Mouse (Mus musculus) limb, embryonic 11.5 days (tissue): ENCODE measurements around the gene Rragd. TPM values are rescaled to one million over a fixed set of nuclear protein-coding genes. Genes with fewer than 3 reads are reported as not detected.

Source experiments
- ATAC-seq: fragments of 200-750 bp; cut with Nextera tagmentation; 2 replicates; pipeline ENCODE4 v1.8.0; 2017; ENCODE audit warnings: low read depth; ENCODE audit not compliant: insufficient number of reproducible peaks, low FRiP score, low TSS enrichment
- DNase-seq: peaks from one replicate; pipeline ENCODE4 v3.0.0-alpha.2; 2015; ENCODE audit warnings: low spot score
- H3K27ac ChIP-seq: fragments of 300-500 bp; sonication (generic); replicated peaks from 2 replicates; pipeline ENCODE4 v1.5.1; 2014; ENCODE audit warnings: low read depth, mild to moderate bottlenecking, low read length
- H3K27me3 ChIP-seq: fragments of 300-500 bp; sonication (generic); 2 replicates; pipeline ENCODE4 v1.6.1; 2014; ENCODE audit warnings: mild to moderate bottlenecking, low read length, mixed read lengths; ENCODE audit not compliant: control insufficient read depth, insufficient read depth
- H3K36me3 ChIP-seq: fragments of 300-500 bp; sonication (generic); 2 replicates; pipeline ENCODE4 v1.6.1; 2014; ENCODE audit warnings: mild to moderate bottlenecking, low read length, moderate library complexity, mixed read lengths; ENCODE audit not compliant: control insufficient read depth, insufficient read depth
- H3K4me1 ChIP-seq: fragments of 300-500 bp; sonication (generic); 2 replicates; pipeline ENCODE4 v1.6.1; 2014; ENCODE audit warnings: low read length, mixed read lengths; ENCODE audit not compliant: control insufficient read depth, insufficient read depth
- H3K4me2 ChIP-seq: fragments of 300-500 bp; sonication (generic); 2 replicates; pipeline ENCODE4 v1.6.1; 2014; ENCODE audit warnings: low read depth, mild to moderate bottlenecking, moderate library complexity; ENCODE audit not compliant: severe bottlenecking
- H3K4me3 ChIP-seq: fragments of 300-500 bp; sonication (generic); 2 replicates; pipeline ENCODE4 v1.5.1; 2014; ENCODE audit warnings: low read depth, low read length
- H3K9ac ChIP-seq: fragments of 300-500 bp; sonication (generic); 2 replicates; pipeline ENCODE4 v1.6.1; 2014; ENCODE audit warnings: mild to moderate bottlenecking, low read length
- H3K9me3 ChIP-seq: fragments of 300-500 bp; sonication (generic); 2 replicates; pipeline ENCODE4 v1.6.1; 2016; ENCODE audit warnings: low read length; ENCODE audit not compliant: control insufficient read depth
- WGBS: fragments of 180-500 bp; shearing (Covaris S2); extraction: QIAGEN DNeasy Blood & Tissue Kit; methylation state at CpG from one replicate; pipeline ENCODE4 v1.1.7; 2014; 5-methylcytosine and 5-hydroxymethylcytosine counted together
- polyA plus RNA-seq: library from polyadenylated mRNA; unstranded; fragments of >200 nt; fragmentation: Nextera tagmentation; extraction: Ambion mirVana; gene quantifications from 2 replicates; pipeline ENCODE4 v1.2.1, GENCODE M21; 2014

Gene Rragd
- polyA plus RNA-seq, 1 experiment from 2014 or later: 25.8 TPM

DNA sequence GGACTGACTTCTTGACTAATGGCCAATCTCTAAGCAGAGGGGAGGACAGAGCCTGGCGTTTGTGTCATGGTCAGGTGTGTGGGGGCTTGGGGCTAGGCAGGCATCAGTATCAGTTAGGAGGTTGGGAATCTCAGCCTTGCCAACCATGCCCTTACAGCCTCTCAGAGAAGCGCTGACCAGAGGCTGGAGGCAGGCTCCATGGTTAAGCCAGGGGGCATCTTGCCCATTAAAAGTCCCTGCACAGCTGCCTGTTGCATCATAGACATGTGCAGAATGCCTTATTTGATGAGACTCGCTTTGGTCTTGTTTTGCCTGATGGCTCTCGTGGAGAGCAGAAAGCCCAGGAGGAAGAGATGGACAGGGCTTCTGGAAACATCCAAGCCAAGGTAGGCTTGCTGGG lies 80.1 kb downstream of the Rragd start, which contains the start of gene Gabrr2:
Gabrr2 (plus strand) TSS at position 19 of the 400 bp plus-strand sequence.
- H3K4me3 ChIP-seq: no peak within 1 kb of the TSS
- no peaks in the 10 kb centered on the region for H3K9me3 ChIP-seq
- H3K27ac ChIP-seq: no peak within 1 kb of the TSS
- ATAC-seq (no peak), DNase-seq (no peak)
- no peaks in the 10 kb centered on the region for H3K4me1 ChIP-seq
- WGBS: 86% methylated on average over 4 of the region's 4 CpGs
- no peaks in the 10 kb centered on the region for H3K36me3 ChIP-seq
- no peaks in the 10 kb centered on the region for H3K27me3 ChIP-seq
- no peak within 1 kb of the TSS for H3K9ac ChIP-seq
- H3K4me2 ChIP-seq: no peak within 1 kb of the TSS

DNA sequence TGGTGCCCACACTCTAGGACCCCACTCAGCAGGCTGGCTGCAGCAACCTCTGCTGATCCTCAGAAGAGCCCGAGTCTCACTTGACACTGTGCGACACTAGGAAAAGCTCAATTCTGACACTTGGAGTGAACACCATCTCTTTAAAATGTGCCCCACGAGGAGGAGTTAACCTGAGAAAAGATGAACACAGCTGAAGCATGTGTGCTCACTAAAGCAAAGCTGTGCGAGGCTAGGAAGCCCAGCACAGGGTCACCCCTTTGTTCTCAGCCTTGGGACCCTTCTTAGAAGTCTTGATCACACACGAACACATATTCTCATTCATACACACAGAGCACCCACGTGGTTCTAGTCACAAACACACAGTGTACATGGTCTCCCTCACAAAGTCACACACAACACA lies 82.1 kb downstream of the Rragd start:
- Histone ChIP-seq H3K4me3 (no peak overlapping the region), H3K9ac (no peak overlapping the region), H3K27ac (no peak overlapping the region), H3K27me3 (no peaks in the 10 kb centered on the region), H3K4me1 (no peaks in the 10 kb centered on the region), H3K4me2 (no peak overlapping the region), H3K9me3 (no peaks in the 10 kb centered on the region), H3K36me3 (no peaks in the 10 kb centered on the region)
- 80% methylated on average over 6 of the region's 6 CpGs for WGBS
- DNase-seq: no peak
- no peak for ATAC-seq

DNA sequence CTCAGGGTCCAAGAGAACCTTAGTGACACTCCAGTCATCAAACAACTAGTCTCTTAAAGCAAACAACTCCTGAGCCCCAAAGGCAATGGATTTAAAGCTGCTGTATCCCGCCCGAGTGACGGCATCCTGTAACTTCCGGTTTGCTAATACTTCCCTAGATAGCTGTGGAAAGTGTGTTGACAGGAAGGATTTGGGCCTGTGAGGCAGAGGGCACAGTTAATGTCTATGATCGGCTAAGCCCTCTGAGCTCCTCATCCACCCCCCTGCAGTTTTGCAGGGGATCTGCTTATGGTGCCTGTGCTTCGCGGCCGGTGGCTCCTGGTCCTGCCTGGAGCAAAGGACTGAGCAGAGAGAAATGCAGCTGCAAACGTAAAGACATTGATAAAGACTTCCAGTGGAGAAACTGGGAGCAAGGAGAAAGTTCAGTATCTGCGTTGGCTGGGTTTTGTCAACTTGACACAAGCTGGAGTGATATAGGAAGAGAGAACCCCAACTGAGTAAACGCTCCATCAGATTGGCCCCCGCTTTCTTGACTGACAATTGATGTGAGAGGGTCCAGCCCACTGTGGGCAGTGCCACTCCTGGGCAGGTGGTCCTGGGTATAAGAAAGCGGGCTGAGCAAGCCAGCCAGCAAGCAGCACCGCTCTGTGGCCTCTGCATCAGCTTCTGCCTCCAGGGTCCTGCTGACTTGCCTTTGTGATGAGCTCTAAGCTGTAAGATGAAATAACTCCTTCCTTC lies 83.6 kb downstream of the Rragd start:
- no peaks in the 10 kb centered on the region for H3K9me3 ChIP-seq
- no peak for DNase-seq
- H3K4me2 ChIP-seq: no peak overlapping the region
- no peaks in the 10 kb centered on the region for H3K36me3 ChIP-seq
- H3K9ac ChIP-seq: no peak overlapping the region
- H3K4me1 ChIP-seq: no peaks in the 10 kb centered on the region
- WGBS: 65% methylated on average over 14 of the region's 14 CpGs
- H3K27ac ChIP-seq: no peak overlapping the region
- H3K4me3 ChIP-seq: no peak overlapping the region
- no peaks in the 10 kb centered on the region for H3K27me3 ChIP-seq
- ATAC-seq: no peak

DNA sequence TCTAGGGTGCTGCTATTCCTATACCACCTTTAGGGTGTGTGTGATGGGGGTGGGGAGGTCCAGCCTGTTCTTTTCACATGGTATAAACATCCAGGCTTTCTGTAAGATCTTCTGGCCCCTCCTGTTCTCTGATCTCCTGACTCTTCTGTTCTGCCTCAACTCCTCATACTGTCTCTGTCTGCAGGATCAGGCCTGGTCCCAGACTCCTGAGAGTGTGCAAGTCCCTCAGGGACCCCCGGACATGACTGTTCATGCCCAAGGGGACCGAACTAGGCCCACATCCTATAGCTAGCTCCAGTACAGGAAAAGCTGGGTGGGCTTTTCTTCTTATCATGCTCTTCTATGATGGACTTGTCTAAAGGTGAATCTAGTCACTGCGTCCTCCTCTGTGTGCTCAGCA lies 84.5 kb downstream of the Rragd start:
- ATAC-seq (no peak), DNase-seq (no peak)
- 93% methylated on average over 3 of the region's 3 CpGs for WGBS

DNA sequence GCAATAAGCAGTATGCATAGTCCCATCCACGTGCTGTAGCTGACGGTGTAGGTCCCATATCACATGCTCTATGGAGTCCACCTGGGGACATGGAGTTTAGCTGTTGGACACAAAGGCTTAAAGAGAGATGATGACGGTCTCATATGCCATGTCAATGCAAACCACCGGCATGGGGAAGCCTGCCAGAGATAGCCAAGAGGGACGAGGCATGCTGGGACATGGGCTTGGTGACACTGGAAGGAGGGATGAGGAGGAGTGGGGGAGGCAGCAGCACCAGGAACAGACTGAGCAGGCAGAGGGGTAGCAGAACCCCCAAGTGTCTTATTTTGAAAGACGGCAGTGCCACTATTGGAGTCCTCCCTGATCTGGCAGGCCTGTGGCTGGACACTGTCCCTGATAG lies 85.0 kb downstream of the Rragd start:
- 93% methylated on average over 6 of the region's 6 CpGs for WGBS
- no peak for ATAC-seq

More for the DNA sequence above, 84.5 kb downstream of the Rragd start:
- no peaks in the 10 kb centered on the region for H3K4me1 ChIP-seq
- H3K27me3 ChIP-seq: no peaks in the 10 kb centered on the region
- H3K27ac ChIP-seq: no peak overlapping the region
- no peak overlapping the region for H3K9ac ChIP-seq
- H3K4me2 ChIP-seq: no peak overlapping the region
- no peaks in the 10 kb centered on the region for H3K9me3 ChIP-seq
- no peak overlapping the region for H3K4me3 ChIP-seq
- no peaks in the 10 kb centered on the region for H3K36me3 ChIP-seq

DNA sequence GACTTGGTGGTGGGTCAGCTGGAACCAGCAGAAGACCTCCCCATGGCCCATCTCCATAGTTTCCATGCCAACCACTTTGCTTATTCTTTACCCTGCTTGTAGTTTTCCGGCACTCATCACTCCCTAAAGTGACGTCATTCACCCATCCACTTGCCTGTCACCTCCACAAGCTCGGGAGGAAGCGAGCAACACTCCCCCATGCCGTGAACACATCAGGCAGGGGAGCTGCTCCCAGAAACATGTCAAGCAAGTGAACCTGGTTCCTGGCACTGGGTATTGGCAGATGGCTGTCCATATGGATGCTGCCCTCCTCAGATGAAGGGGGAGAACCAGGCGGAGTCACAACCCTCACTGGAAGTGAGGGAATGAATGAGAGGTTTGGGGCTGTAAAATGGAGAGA lies 86.1 kb downstream of the Rragd start:
- H3K4me2 ChIP-seq: no peak overlapping the region
- no peaks in the 10 kb centered on the region for H3K9me3 ChIP-seq
- H3K27me3 ChIP-seq: no peaks in the 10 kb centered on the region
- H3K4me3 ChIP-seq: no peak overlapping the region
- no peaks in the 10 kb centered on the region for H3K4me1 ChIP-seq
- WGBS: 73% methylated on average over 6 of the region's 6 CpGs
- no peak overlapping the region for H3K27ac ChIP-seq
- H3K9ac ChIP-seq: no peak overlapping the region
- no peaks in the 10 kb centered on the region for H3K36me3 ChIP-seq
- ATAC-seq (no peak), DNase-seq (no peak)

More for the DNA sequence above, 85.0 kb downstream of the Rragd start:
- H3K4me3 ChIP-seq: no peak overlapping the region
- no peaks in the 10 kb centered on the region for H3K4me1 ChIP-seq
- H3K27me3 ChIP-seq: no peaks in the 10 kb centered on the region
- no peak for DNase-seq
- H3K4me2 ChIP-seq: no peak overlapping the region
- H3K27ac ChIP-seq: no peak overlapping the region
- no peaks in the 10 kb centered on the region for H3K36me3 ChIP-seq
- H3K9ac ChIP-seq: no peak overlapping the region
- H3K9me3 ChIP-seq: no peaks in the 10 kb centered on the region

DNA sequence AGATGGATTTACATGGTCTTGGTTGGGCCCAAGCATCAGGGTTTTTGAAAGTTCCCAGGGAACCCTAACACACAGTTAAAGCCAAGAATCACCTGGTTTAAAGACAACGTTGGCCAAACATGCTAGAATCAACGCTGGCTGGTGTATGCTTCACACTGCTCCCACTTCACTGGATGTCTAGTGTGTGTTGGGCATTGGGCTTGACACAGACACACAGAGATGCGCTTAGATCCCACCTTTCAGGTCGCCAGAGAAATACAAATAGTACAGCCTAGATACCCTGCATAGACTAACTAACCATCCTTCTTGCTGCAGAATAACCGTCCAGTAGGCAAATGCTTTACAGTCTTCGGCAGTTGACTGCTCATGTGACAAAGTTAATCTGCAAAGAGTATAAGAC lies 87.5 kb downstream of the Rragd start:
- Histone ChIP-seq H3K4me3 (no peak overlapping the region), H3K27ac (no peak overlapping the region), H3K36me3 (no peaks in the 10 kb centered on the region), H3K27me3 (no peaks in the 10 kb centered on the region), H3K4me2 (no peak overlapping the region), H3K9me3 (no peaks in the 10 kb centered on the region), H3K9ac (no peak overlapping the region), H3K4me1 (no peaks in the 10 kb centered on the region)
- no peak for ATAC-seq
- WGBS: 93% methylated on average over 6 of the region's 6 CpGs
- DNase-seq: no peak

DNA sequence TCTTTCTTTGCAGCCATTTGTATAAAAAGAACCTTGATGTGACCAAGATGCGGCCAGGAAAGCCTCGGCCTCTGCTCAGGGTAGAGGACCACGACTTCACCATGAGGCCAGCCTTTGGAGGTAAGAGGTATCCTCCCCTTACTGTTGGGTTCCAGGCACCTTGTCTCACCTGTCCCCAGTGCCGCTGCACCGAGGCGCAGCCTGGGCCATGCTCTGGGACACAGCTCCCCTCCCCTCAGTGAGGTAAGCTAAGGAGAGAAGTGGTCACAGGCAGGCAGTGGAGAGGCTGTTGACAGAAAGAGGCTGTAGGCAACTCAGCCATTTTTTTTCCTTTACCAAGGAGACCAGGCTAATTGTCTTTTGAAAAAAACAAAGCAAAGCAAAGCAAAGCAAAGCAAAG lies 88.5 kb downstream of the Rragd start:
- 97% methylated on average over 6 of the region's 6 CpGs for WGBS
- ATAC-seq (no peak), DNase-seq (no peak)
- no peak overlapping the region for H3K9ac ChIP-seq
- no peaks in the 10 kb centered on the region for H3K4me1 ChIP-seq
- H3K27ac ChIP-seq: no peak overlapping the region
- H3K36me3 ChIP-seq: no peaks in the 10 kb centered on the region
- no peaks in the 10 kb centered on the region for H3K27me3 ChIP-seq
- H3K4me3 ChIP-seq: no peak overlapping the region
- H3K4me2 ChIP-seq: no peak overlapping the region
- no peaks in the 10 kb centered on the region for H3K9me3 ChIP-seq
